Mouse (Mus musculus): ENCODE data around the gene Timm50. TPM values are rescaled to one million over a fixed set of nuclear protein-coding genes. Genes with fewer than 3 reads are reported as not detected.

The Timm50 gene
- polyA plus RNA-seq, 3 experiments from 2014 or later: 27.6 to 39.1 (median 36.4) TPM

DNA sequence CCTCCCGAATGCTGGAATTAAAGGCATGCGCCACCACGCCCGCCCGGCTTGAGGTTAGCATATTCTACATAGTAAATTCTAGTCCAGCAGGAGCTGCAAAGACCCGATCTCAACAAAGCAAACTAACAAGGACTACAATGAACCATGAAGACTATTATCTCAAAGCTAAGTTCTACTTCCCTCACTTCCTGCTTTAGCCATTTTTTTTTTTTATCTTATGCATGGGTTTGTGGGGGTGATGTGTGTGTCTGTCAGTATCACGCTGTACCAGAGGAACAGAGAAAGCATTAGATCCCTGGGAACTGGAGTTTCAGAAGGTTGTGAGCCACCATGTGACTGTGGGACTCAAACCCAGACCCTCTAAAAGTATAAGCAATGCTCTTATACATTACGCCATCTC lies 13.4 kb upstream of the Timm50 start:
- no peak for ATAC-seq

- ATAC-seq: no peak
These were observed 10.3 kb upstream of the Timm50 start for GRCm38 (mm10) chr7:28321974-28322720.

GRCm38 (mm10) chr7:28318714-28319113 lies 6.8 kb upstream of the Timm50 start:
- ATAC-seq: no peak

- no peak for ATAC-seq
These were observed 6.2 kb upstream of the Timm50 start for GRCm38 (mm10) chr7:28318036-28318435.

DNA sequence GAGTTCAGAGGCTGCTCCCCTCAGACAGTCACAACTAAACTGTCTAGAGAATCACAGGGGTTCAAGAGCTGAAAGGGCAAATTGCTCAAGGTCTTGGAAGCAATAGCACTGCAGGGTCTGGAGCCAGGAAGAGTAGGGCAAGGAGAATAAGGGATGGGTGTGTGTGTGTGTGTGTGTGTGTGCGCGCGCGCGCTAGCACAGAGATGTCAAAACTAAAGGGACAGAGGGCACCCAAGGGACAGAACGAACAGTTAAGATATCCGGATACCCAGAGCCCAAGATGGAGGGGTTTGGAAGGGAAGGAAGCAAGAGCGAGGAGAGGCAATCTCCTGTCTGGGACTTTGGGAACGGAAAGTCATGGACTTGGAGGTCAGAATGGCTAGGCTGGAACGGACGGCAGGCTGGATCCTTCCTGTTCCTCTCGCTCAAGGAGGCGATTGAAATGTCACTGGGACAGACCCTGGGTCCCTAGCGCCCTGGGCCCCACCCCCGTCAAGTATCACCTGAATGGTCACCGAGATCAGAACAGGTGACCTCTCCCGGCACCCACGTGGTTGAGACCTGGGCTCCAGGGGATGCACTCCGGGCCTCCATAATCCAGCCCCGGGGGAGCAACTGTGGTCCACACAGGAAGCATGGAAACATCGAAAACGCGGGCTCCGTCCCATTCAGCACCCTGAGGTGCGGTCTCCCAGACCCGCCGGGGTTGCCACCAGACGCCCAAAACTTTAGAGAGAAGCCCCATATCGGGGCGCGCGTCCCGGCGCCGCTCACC lies 534 bp downstream of the Timm50 start:
- ATAC-seq: peak; percentile 30

DNA sequence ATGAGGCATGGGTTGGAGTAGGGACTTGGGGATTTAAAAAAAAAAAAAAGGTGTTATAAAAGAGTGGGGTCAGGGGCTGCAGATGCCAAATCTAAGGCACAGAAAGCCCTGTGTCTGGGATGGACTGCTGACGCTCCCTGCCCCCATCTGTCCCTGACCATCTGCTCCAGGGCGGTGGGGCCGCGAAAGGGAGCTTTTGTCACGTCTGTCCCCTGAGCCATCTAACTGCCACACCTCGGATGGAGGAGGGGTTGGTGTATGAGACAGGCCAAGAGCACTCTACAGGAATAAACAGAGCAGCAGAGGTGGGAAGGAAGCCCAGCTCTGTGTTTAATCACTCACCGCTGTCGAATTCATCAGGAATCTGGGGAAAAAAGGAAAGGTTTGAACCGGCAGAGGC lies 2.1 kb downstream of the Timm50 start:
- no peak for ATAC-seq

GRCm38 (mm10) chr7:28306216-28306615 lies 5.7 kb downstream of the Timm50 start:
- ATAC-seq: no peak

DNA sequence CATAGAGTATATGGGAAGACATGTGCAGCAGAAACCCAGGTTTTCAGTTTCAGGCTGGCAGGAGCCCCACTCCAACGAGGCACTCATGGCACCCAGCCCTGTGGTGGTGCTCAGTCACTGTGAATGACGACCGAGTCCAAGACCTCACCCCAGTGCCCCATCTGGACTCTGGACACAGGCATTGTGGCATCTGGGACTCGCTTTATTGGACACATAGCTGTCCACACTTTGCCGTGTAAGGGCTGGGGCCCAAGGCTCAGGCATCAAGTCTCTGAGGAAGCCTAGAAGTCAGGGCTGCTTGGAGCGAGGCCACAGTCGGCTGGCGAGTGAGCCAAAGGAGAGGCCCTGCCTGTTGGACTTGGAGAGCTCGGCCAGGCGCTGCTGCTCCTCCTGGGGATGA lies 6.2 kb downstream of the Timm50 start:
- no peak for ATAC-seq

DNA sequence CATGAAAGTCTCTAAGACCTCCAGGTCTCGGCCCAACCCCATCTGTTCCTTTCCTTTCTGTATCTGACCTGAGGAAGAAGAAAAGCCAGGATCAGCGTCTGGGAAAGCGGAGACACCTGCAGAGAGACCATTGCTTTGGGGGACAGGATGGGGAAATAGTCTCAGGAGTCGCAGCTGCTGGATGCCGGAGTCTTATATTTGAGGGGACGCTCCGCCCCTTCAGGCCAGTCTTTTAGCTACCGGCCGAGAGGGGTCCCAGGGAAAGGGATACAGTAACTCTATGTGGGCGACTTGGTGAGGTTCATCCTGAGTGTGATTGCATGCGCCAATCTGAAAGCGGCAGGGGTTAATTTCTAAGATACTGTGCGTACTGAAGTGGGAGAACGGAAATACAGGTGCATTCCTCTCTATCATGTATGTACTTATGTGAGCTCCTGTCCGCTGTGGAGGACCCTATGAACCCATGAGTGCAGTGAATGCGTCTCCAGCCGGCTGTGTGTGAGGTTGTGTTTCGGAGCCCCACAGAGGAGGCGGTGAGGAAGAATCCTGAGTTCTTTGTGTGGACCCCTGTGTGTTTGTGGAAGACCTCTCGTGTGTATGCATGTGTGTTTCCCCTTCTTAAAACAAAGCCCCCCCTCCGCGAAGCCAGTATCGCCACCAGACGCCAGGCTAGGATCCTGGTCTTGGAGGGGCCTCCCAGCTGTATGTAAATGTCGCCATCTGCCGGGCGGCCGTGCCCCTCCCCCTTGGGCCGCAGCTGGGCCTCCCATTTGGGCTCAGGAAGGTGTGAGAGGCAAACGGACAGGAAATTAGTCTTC lies 10.0 kb downstream of the Timm50 start, which contains the start of gene Dll3:
Gene Dll3 (minus strand): TSS at position 623 of the 818 bp plus-strand sequence.
- no peak for ATAC-seq

GRCm38 (mm10) chr7:28298837-28299625 lies 12.8 kb downstream of the Timm50 start:
- no peak for ATAC-seq

GRCm38 (mm10) chr7:28294481-28294880 lies 17.4 kb downstream of the Timm50 start:
- ATAC-seq: no peak

DNA sequence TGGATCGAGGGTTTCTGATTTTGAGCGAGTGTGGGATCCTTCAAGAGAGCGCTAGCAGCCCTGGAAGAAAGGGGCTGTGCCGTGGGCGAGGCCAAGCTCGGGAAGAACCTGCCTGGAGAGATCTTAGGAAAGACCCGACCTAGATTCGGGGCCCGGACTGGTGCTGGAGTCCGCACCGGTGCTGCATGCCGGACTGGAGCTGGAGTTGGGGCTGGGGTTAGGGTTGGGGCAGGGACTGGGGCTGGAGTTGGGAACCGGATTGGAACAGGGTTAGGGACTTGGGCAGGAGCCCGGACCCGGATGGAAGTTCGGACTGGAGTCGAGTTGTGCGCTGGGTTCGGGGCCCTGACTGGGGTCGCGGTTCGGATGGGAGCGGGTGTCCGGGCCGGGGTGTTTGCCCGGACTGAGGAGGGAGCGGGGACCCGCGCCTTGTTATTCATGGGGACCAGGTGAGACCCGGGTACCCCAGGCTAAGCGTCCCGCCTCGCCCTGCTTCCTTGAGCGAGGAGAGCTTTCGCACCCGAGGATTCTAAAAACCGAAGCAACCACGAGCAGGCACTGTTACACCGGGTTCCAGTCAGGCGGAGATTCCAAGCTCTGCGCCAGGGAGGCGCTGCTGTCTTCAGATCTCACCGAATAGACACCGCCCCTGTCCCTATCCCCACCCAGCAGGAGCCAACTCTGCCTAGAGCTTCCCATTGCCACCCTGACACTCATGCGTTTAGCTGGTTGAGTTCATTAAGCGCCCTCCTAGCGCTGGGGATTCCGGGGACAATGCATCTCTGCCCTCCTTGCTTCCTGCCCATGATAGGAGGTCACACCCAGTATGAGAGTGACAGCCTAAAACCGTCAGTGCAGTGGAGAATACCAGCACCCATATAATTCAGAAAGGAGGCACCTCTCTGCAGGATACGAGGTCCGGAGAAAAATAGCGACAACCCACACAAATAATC lies 21.0 kb downstream of the Timm50 start, which contains the start of gene Selenov:
Gene Selenov (minus strand): TSS at position 549 of the 953 bp plus-strand sequence.
- no peak for ATAC-seq

GRCm38 (mm10) chr7:28290165-28290564 lies 21.7 kb downstream of the Timm50 start:
- no peak for ATAC-seq

DNA sequence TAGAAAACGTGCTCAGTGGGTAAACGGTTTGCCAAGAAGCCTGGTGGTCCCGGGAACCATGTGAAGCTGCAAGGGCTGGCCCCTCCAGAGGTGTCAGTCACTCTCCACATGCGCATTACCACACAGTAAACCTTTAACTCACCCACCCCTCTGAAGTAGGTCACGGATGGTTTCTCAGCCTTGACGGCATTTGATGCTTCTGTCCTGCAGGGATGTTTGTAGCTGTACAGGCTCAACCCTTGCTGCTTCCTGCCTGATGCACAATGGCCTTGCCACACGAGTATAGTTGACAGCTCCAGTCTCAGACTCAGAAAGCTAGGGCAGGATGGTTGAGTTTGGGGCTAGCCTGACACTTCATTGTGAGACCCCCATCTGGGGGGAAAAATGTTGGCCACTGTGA lies 31.2 kb downstream of the Timm50 start:
- no peak for ATAC-seq

GRCm38 (mm10) chr7:28278279-28278652 lies 33.6 kb downstream of the Timm50 start:
- ATAC-seq: no peak

GRCm38 (mm10) chr7:28277615-28278278 lies 34.1 kb downstream of the Timm50 start, which contains the start of gene Eid2b:
TSS of gene Eid2b (plus strand) at chr7:28277739.
- peak; percentile 90 for ATAC-seq

- ATAC-seq: no peak
These were observed 34.6 kb downstream of the Timm50 start for GRCm38 (mm10) chr7:28277237-28277614.

DNA sequence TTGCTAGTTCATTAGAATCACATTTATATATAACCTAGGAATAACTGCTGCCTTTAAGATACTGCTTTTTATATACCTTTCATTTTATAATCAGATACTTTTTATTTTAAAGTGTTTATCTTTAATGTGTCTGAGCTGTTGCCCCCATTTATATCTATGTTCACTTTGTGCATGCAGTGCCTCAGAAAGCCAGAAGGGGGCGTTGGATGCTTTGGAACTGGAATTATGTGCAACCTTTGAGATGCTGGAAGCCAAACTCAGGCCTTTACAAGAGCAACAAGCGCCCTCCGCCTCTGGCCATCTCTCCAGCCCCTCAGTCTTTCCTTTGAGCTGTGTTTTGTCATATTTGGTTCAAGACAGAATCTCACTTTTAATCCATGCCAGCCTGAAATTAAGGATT lies 40.1 kb downstream of the Timm50 start:
- no peak for ATAC-seq

GRCm38 (mm10) chr7:28269355-28269754 lies 42.5 kb downstream of the Timm50 start:
- ATAC-seq: no peak

- no peak for ATAC-seq
These were observed 43.3 kb downstream of the Timm50 start for GRCm38 (mm10) chr7:28268576-28268975.
